Mouse (Mus musculus) embryonic facial prominence, embryonic 14.5 days (tissue): ENCODE measurements around the gene Ppfibp2. TPM values are rescaled to one million over a fixed set of nuclear protein-coding genes. Genes with fewer than 3 reads are reported as not detected.

Experiments used
- ATAC-seq: fragments of 200-750 bp; cut with Nextera tagmentation; 2 replicates; pipeline ENCODE4 v1.8.0; 2017; ENCODE audit warnings: low read depth, moderate number of reproducible peaks, moderate TSS enrichment
- DNase-seq: peaks from one replicate; pipeline ENCODE4 v3.0.0-alpha.2; 2015; ENCODE audit warnings: low spot score
- H3K27ac ChIP-seq: fragments of 300-500 bp; sonication (generic); replicated peaks from 2 replicates; pipeline ENCODE4 v1.5.1; 2014; ENCODE audit warnings: low read depth, mild to moderate bottlenecking, low read length, moderate library complexity
- H3K27me3 ChIP-seq: fragments of 300-500 bp; sonication (generic); replicated peaks from 2 replicates; pipeline ENCODE4 v1.6.1; 2014; ENCODE audit warnings: low read length; ENCODE audit not compliant: control insufficient read depth, insufficient read depth
- H3K36me3 ChIP-seq: fragments of 300-500 bp; sonication (generic); 2 replicates; pipeline ENCODE4 v1.6.1; 2014; ENCODE audit warnings: low read length, mixed read lengths; ENCODE audit not compliant: control insufficient read depth, insufficient read depth
- H3K4me1 ChIP-seq: fragments of 300-500 bp; sonication (generic); 2 replicates; pipeline ENCODE4 v1.6.1; 2014; ENCODE audit warnings: antibody characterized with exemption, low read length; ENCODE audit not compliant: control insufficient read depth, insufficient read depth
- H3K4me2 ChIP-seq: fragments of 300-500 bp; sonication (generic); 2 replicates; pipeline ENCODE4 v1.6.1; 2014; ENCODE audit warnings: low read depth, mild to moderate bottlenecking, low read length, moderate library complexity, mixed read lengths
- H3K4me3 ChIP-seq: fragments of 300-500 bp; sonication (generic); 2 replicates; pipeline ENCODE4 v1.5.1; 2014; ENCODE audit warnings: low read depth, mild to moderate bottlenecking, low read length
- H3K9ac ChIP-seq: fragments of 300-500 bp; sonication (generic); 2 replicates; pipeline ENCODE4 v1.6.1; 2014; ENCODE audit warnings: low read depth, mild to moderate bottlenecking, low read length, moderate library complexity, mixed read lengths
- H3K9me3 ChIP-seq: fragments of 300-500 bp; sonication (generic); 2 replicates; pipeline ENCODE4 v1.6.1; 2016; ENCODE audit warnings: low read length; ENCODE audit not compliant: control insufficient read depth
- WGBS: fragments of 180-500 bp; shearing (Covaris S2); extraction: QIAGEN DNeasy Blood & Tissue Kit; methylation state at CpG from one replicate; pipeline ENCODE4 v1.1.7; 2014; 5-methylcytosine and 5-hydroxymethylcytosine counted together
- polyA plus RNA-seq: library from polyadenylated mRNA; unstranded; fragments of >200 nt; fragmentation: Nextera tagmentation; extraction: Ambion mirVana; gene quantifications from 2 replicates; pipeline ENCODE4 v1.2.1, GENCODE M21; 2014

The Ppfibp2 gene
- polyA plus RNA-seq, 1 experiment from 2014 or later = 14.3 TPM

- H3K9ac ChIP-seq = no peak overlapping the region
- 0 out of 2 replicates have a peak, but pooled peaks cover 9% of the 10 kb centered on the region for H3K36me3 ChIP-seq
- H3K27ac ChIP-seq = no peak overlapping the region
- no peaks in the 10 kb centered on the region for H3K27me3 ChIP-seq
- WGBS = 72% methylated on average over 2 of the region's 2 CpGs
- DNase-seq (no peak), ATAC-seq (no peak)
- H3K4me1 ChIP-seq = no peaks in the 10 kb centered on the region
- no peak overlapping the region for H3K4me3 ChIP-seq
- no peak overlapping the region for H3K4me2 ChIP-seq
- no peaks in the 10 kb centered on the region for H3K9me3 ChIP-seq
Measured at GRCm38 (mm10) chr7:107681306-107681705, 86.3 kb downstream of the Ppfibp2 start.

GRCm38 (mm10) chr7:107683162-107683561 lies 88.2 kb downstream of the Ppfibp2 start:
- no peak overlapping the region for H3K9ac ChIP-seq
- H3K27ac ChIP-seq = no peak overlapping the region
- no peak overlapping the region for H3K4me3 ChIP-seq
- H3K9me3 ChIP-seq = no peaks in the 10 kb centered on the region
- H3K27me3 ChIP-seq = no peaks in the 10 kb centered on the region
- WGBS = 79% methylated on average over 4 of the region's 4 CpGs
- H3K4me2 ChIP-seq = no peak overlapping the region
- H3K36me3 ChIP-seq = 0 out of 2 replicates have a peak, but pooled peaks cover 9% of the 10 kb centered on the region
- ATAC-seq = no peak
- H3K4me1 ChIP-seq = no peaks in the 10 kb centered on the region
- no peak for DNase-seq

- no peak overlapping the region for H3K4me2 ChIP-seq
- DNase-seq (no peak), ATAC-seq (no peak)
- WGBS = 85% methylated on average over 3 of the region's 3 CpGs
- no peaks in the 10 kb centered on the region for H3K9me3 ChIP-seq
- 0 out of 2 replicates have a peak, but pooled peaks cover 9% of the 10 kb centered on the region for H3K36me3 ChIP-seq
- H3K27me3 ChIP-seq = no peaks in the 10 kb centered on the region
- H3K27ac ChIP-seq = no peak overlapping the region
- H3K4me3 ChIP-seq = no peak overlapping the region
- H3K9ac ChIP-seq = no peak overlapping the region
- H3K4me1 ChIP-seq = no peaks in the 10 kb centered on the region
Measured at GRCm38 (mm10) chr7:107683622-107684021, 88.6 kb downstream of the Ppfibp2 start.

GRCm38 (mm10) chr7:107685238-107685954 lies 90.4 kb downstream of the Ppfibp2 start:
- Histone ChIP-seq H3K36me3 (0 out of 2 replicates have a peak, but pooled peaks cover 9% of the 10 kb centered on the region), H3K4me3 (no peak overlapping the region), H3K27ac (peak overlapping the region; percentile 44), H3K4me2 (no peak overlapping the region), H3K9ac (no peak overlapping the region), H3K9me3 (no peaks in the 10 kb centered on the region), H3K4me1 (no peaks in the 10 kb centered on the region), H3K27me3 (no peaks in the 10 kb centered on the region)
- 71% methylated on average over 8 of the region's 8 CpGs for WGBS
- peak; percentile 54 for ATAC-seq
- DNase-seq = no peak

- 78% methylated on average over 7 of the region's 7 CpGs for WGBS
- ATAC-seq (peak; percentile 86), DNase-seq (no peak)
- Histone ChIP-seq H3K4me3 (no peak overlapping the region), H3K4me1 (0 out of 2 replicates have a peak, but pooled peaks cover under 1% of the 10 kb centered on the region), H3K27ac (peak overlapping the region; percentile 44), H3K27me3 (no peaks in the 10 kb centered on the region), H3K9me3 (no peaks in the 10 kb centered on the region), H3K4me2 (no peak overlapping the region), H3K9ac (no peak overlapping the region), H3K36me3 (0 out of 2 replicates have a peak, but pooled peaks cover 9% of the 10 kb centered on the region)
Measured at GRCm38 (mm10) chr7:107685955-107686285, 90.9 kb downstream of the Ppfibp2 start.

GRCm38 (mm10) chr7:107687412-107687811 lies 92.4 kb downstream of the Ppfibp2 start:
- WGBS = 8% methylated on average over 3 of the region's 3 CpGs
- Histone ChIP-seq H3K36me3 (0 out of 2 replicates have a peak, but pooled peaks cover 9% of the 10 kb centered on the region), H3K9ac (no peak overlapping the region), H3K27me3 (no peaks in the 10 kb centered on the region), H3K4me3 (no peak overlapping the region), H3K4me2 (no peak overlapping the region), H3K27ac (no peak overlapping the region), H3K9me3 (no peaks in the 10 kb centered on the region), H3K4me1 (peaks cover 9% of the 10 kb centered on the region; the same call in 1 of the 2 replicates)
- ATAC-seq = no peak
- no peak for DNase-seq

GRCm38 (mm10) chr7:107688040-107688439 lies 93.0 kb downstream of the Ppfibp2 start:
- H3K9ac ChIP-seq = no peak overlapping the region
- 58% methylated on average over 4 of the region's 4 CpGs for WGBS
- H3K27ac ChIP-seq = no peak overlapping the region
- ATAC-seq (no peak), DNase-seq (no peak)
- no peak overlapping the region for H3K4me2 ChIP-seq
- H3K4me3 ChIP-seq = no peak overlapping the region
- peaks cover 9% of the 10 kb centered on the region; the same call in 1 of the 2 replicates for H3K4me1 ChIP-seq
- H3K9me3 ChIP-seq = no peaks in the 10 kb centered on the region
- H3K27me3 ChIP-seq = no peaks in the 10 kb centered on the region
- 0 out of 2 replicates have a peak, but pooled peaks cover 8% of the 10 kb centered on the region for H3K36me3 ChIP-seq

- H3K4me2 ChIP-seq = peak overlapping the region; percentile 18; the same call in 1 of the 2 replicates
- 0 out of 2 replicates have a peak, but pooled peaks cover 2% of the 10 kb centered on the region for H3K36me3 ChIP-seq
- H3K9me3 ChIP-seq = no peaks in the 10 kb centered on the region
- peak overlapping the region; percentile 48; the same call in 1 of the 2 replicates for H3K27ac ChIP-seq
- DNase-seq (peak; percentile 72), ATAC-seq (peak; percentile 56; the same call in 1 of the 2 replicates)
- peaks cover 9% of the 10 kb centered on the region; the same call in 1 of the 2 replicates for H3K4me1 ChIP-seq
- H3K4me3 ChIP-seq = no peak overlapping the region
- H3K9ac ChIP-seq = no peak overlapping the region
- H3K27me3 ChIP-seq = no peaks in the 10 kb centered on the region
- 17% methylated on average over 17 of the region's 17 CpGs for WGBS
Measured at GRCm38 (mm10) chr7:107690426-107691221, 95.6 kb downstream of the Ppfibp2 start.
